Mouse (Mus musculus): Measurements from ENCODE around the gene Arhgef10l.

The Arhgef10l gene

GRCm38 (mm10) chr4:140694551-140695060, 28.8 kb upstream of the Arhgef10l start:
- CTCF ChIA-PET, result interaction anchor here (0.6 kb wide), 1 partner anchor 139 kb away, joined by 5 read pairs; no protein-coding TSS in a partner anchor

- CTCF ChIA-PET, result no interaction called here
Measured at GRCm38 (mm10) chr4:140693513-140693912, 27.7 kb upstream of the Arhgef10l start.

GRCm38 (mm10) chr4:140691481-140691880, 25.7 kb upstream of the Arhgef10l start:
- CTCF ChIA-PET, result no interaction called here

- CTCF ChIA-PET, result no interaction called here
Measured at GRCm38 (mm10) chr4:140689873-140690655, 24.3 kb upstream of the Arhgef10l start.

GRCm38 (mm10) chr4:140688826-140689425, 23.1 kb upstream of the Arhgef10l start:
- CTCF ChIA-PET, result no interaction called here

- CTCF ChIA-PET, result no interaction called here
Measured at GRCm38 (mm10) chr4:140688044-140688825, 22.4 kb upstream of the Arhgef10l start.

- CTCF ChIA-PET, result interaction anchor here (0.5 kb wide), 1 partner anchor 63 kb away, joined by 3 read pairs; no protein-coding TSS in a partner anchor
Measured at GRCm38 (mm10) chr4:140684881-140685303, 19.1 kb upstream of the Arhgef10l start.

- CTCF ChIA-PET, result interaction anchor here (0.5 to 1.2 kb wide), 3 partner anchors 10 to 63 kb away, joined by 3 to 9 read pairs (median 3); no protein-coding TSS in a partner anchor
Measured at GRCm38 (mm10) chr4:140684141-140684871, 18.5 kb upstream of the Arhgef10l start.

GRCm38 (mm10) chr4:140683608-140684007, 17.8 kb upstream of the Arhgef10l start:
- CTCF ChIA-PET, result interaction anchor here (0.7 to 1.2 kb wide), 2 partner anchors 9 to 61 kb away, joined by 3 to 9 read pairs; no protein-coding TSS in a partner anchor

GRCm38 (mm10) chr4:140680731-140681397, 15.1 kb upstream of the Arhgef10l start:
- CTCF ChIA-PET, result interaction anchor here (0.6 kb wide), 1 partner anchor 18 kb away, joined by 4 read pairs; no protein-coding TSS in a partner anchor

- CTCF ChIA-PET, result interaction anchor here (0.6 kb wide), 1 partner anchor 17 kb away, joined by 4 read pairs; no protein-coding TSS in a partner anchor
Measured at GRCm38 (mm10) chr4:140679723-140680380, 14.0 kb upstream of the Arhgef10l start.

GRCm38 (mm10) chr4:140679038-140679437, 13.2 kb upstream of the Arhgef10l start:
- CTCF ChIA-PET, result interaction anchor here (0.6 kb wide), 1 partner anchor 16 kb away, joined by 3 read pairs; no protein-coding TSS in a partner anchor

- CTCF ChIA-PET, result interaction anchor here (0.5 to 1.4 kb wide), 5 partner anchors 9 to 1595 kb away, joined by 3 to 9 read pairs (median 4); no protein-coding TSS in a partner anchor
Measured at GRCm38 (mm10) chr4:140674345-140674926, 8.6 kb upstream of the Arhgef10l start.

- CTCF ChIA-PET, result interaction anchor here (0.5 to 1.4 kb wide), 7 partner anchors 9 to 385 kb away, joined by 3 to 12 read pairs (median 5); no protein-coding TSS in a partner anchor
Measured at GRCm38 (mm10) chr4:140673527-140674264, 7.9 kb upstream of the Arhgef10l start.

- CTCF ChIA-PET, result no interaction called here
Measured at GRCm38 (mm10) chr4:140667802-140668201, 2.0 kb upstream of the Arhgef10l start.

GRCm38 (mm10) chr4:140665053-140665452, 759 bp downstream of the Arhgef10l start:
- CTCF ChIA-PET, result no interaction called here

- CTCF ChIA-PET, result interaction anchor here (0.6 to 0.7 kb wide), 2 partner anchors 17 to 102 kb away, joined by 4 to 5 read pairs; no protein-coding TSS in a partner anchor
Measured at GRCm38 (mm10) chr4:140662882-140663585, 2.8 kb downstream of the Arhgef10l start.

GRCm38 (mm10) chr4:140662453-140662852, 3.4 kb downstream of the Arhgef10l start:
- CTCF ChIA-PET, result interaction anchor here (0.7 kb wide), 1 partner anchor 18 kb away, joined by 4 read pairs; no protein-coding TSS in a partner anchor
